12 mouse cellular contexts compared by ENCODE assay signal in genomic region chr6:134089671-134090377, GRCm38 (mm10). TPM values are rescaled to one million over a fixed set of nuclear protein-coding genes. Genes with fewer than 3 reads are reported as not detected.
A peak's percentile ranks its signal among the peaks of the same experiment; 100 is the strongest.
DNase-seq lines count a peak whose midpoint lies in the region; ATAC-seq and TF ChIP-seq lines count a peak whose summit lies in the region.
"Had no signal": no experiment of that assay in that cellular context is flagged by ENCODE, and none has a peak within 500 bp of the region (broad histone marks: within the 10 kb centered on the region; RNA-seq: fewer than 3 reads in every experiment).

No protein-coding gene starts in this region.

- H3K36me3 ChIP-seq in megakaryocyte, embryonic 14.5 days (replicated peaks; ENCODE audit: low read length), result peaks cover 94% of the 10 kb centered on the region
- no peaks in the 10 kb centered on the region for H3K36me3 ChIP-seq in hindbrain, postnatal 0 days (ENCODE audit: insufficient read depth, low read length)
- H3K36me3 ChIP-seq: hindbrain, embryonic 12.5 days; stomach, embryonic 15.5 days had no signal

- no peak for ATAC-seq in megakaryocyte, adult 5-6 weeks (ENCODE audit: poor library complexity, severe bottlenecking)
- no peak for ATAC-seq in hindbrain, postnatal 0 days

- H3K4me1 ChIP-seq in megakaryocyte, embryonic 14.5 days, result peaks cover 100% of the 10 kb centered on the region
- peaks cover 42% of the 10 kb centered on the region for H3K4me1 ChIP-seq in embryonic fibroblast, embryonic 13.5 days (ENCODE audit: control insufficient read depth, insufficient read depth, low read length)
- 0 out of 2 replicates have a peak, but pooled peaks cover 6% of the 10 kb centered on the region for H3K4me1 ChIP-seq in hindbrain, postnatal 0 days (ENCODE audit: insufficient read depth, low read length)

- DNase-seq in heart, adult 11 months, result peak; percentile 96
- no peak for DNase-seq in heart, postnatal 25 days (ENCODE audit: low spot score)
- DNase-seq in skeletal muscle tissue, adult 2 months (ENCODE audit: low read depth, low spot score), result peak; percentile 66
- no peak for DNase-seq in embryo, embryonic 11 days
- DNase-seq in hindbrain, postnatal 0 days (ENCODE audit: low spot score), result no peak
- DNase-seq: cerebellum, postnatal 36 days; retina, postnatal 1 day had no signal

- no peaks in the 10 kb centered on the region for H3K27me3 ChIP-seq in megakaryocyte, embryonic 14.5 days (replicated peaks)
- no peaks in the 10 kb centered on the region for H3K27me3 ChIP-seq in hindbrain, postnatal 0 days (ENCODE audit: insufficient read depth, low read length)
- H3K27me3 ChIP-seq: hindbrain, embryonic 12.5 days; stomach, embryonic 15.5 days had no signal

- H3K9ac ChIP-seq in hindbrain, postnatal 0 days (replicated peaks; ENCODE audit: low read length), result no peak overlapping the region
- H3K9ac ChIP-seq: hindbrain, embryonic 12.5 days; stomach, embryonic 15.5 days had no signal

- TF ChIP-seq POLR2A in embryonic fibroblast, embryonic 13.5 days (IDR thresholded peaks at IDR 0.05; ENCODE audit: low read depth, low read length), result no peak

- H3K9me3 ChIP-seq in megakaryocyte, embryonic 14.5 days, result no peaks in the 10 kb centered on the region
- H3K9me3 ChIP-seq in hindbrain, postnatal 0 days (ENCODE audit: low read length), result no peaks in the 10 kb centered on the region
- H3K9me3 ChIP-seq: hindbrain, embryonic 12.5 days; stomach, embryonic 15.5 days had no signal

- WGBS in hindbrain, postnatal 0 days, result 74% methylated on average over 7 of the region's 7 CpGs

- intact Hi-C loops in heart, postnatal 25 days (cut with DNase I), result no loop called here

- peak overlapping the region; percentile 47 for H3K4me3 ChIP-seq in megakaryocyte, embryonic 14.5 days (replicated peaks)
- no peak overlapping the region for H3K4me3 ChIP-seq in embryonic fibroblast, embryonic 13.5 days (ENCODE audit: insufficient read depth, low read length)
- no peak overlapping the region for H3K4me3 ChIP-seq in hindbrain, postnatal 0 days (ENCODE audit: low read length)
- H3K4me3 ChIP-seq: hindbrain, embryonic 12.5 days; stomach, embryonic 15.5 days had no signal

- peak overlapping the region; percentile 88 for H3K27ac ChIP-seq in embryonic fibroblast, embryonic 13.5 days (ENCODE audit: insufficient read depth, low read length)
- no peak overlapping the region for H3K27ac ChIP-seq in hindbrain, postnatal 0 days
- H3K27ac ChIP-seq: hindbrain, embryonic 12.5 days had no signal

- H3K4me2 ChIP-seq in hindbrain, postnatal 0 days (ENCODE audit: low read depth, low read length), result no peak overlapping the region
- H3K4me2 ChIP-seq: hindbrain, embryonic 12.5 days; stomach, embryonic 15.5 days had no signal

- TF ChIP-seq CTCF in embryonic fibroblast, embryonic 13.5 days (IDR thresholded peaks at IDR 0.05; ENCODE audit: borderline replicate concordance, insufficient read depth, low read length), result no peak
- TF ChIP-seq CTCF in hindbrain, postnatal 0 days (IDR thresholded peaks at IDR 0.05; ENCODE audit: low read depth), result no peak

RNA-seq across cellular contexts. Expression of gene Etv6, which starts 54.3 kb away (rescaled TPM):
- total RNA-seq in heart, postnatal 25 days (2021), result 10 to 100 TPM; 11.4 to 13.0 TPM
- polyA plus RNA-seq in megakaryocyte, embryonic 14.5 days (2012; ENCODE audit: insufficient read depth, low replicate concordance), result 152 and 256 TPM in 2 replicates
- 51.9 and 66.7 TPM in 2 replicates for total RNA-seq in megakaryocyte, adult 5-6 weeks (2015)
- total RNA-seq in megakaryocyte, adult 5-6 weeks (2017), result 32.9 and 42.3 TPM in 2 replicates
- 25.8 and 29.5 TPM in 2 replicates for polyA plus RNA-seq in embryonic fibroblast, embryonic 13.5 days (2011; ENCODE audit: insufficient read length, low read depth, missing spikeins)
- total RNA-seq in hindbrain, postnatal 0 days (2014; rRNA removed), result 7.5 and 9.1 TPM in 2 replicates
- 3.6 and 4.0 TPM in 2 replicates for polyA plus RNA-seq in hindbrain, postnatal 0 days (2015; fragmentation: Nextera tagmentation; extraction: Ambion mirVana)

Comparison
In these comparisons a context has a peak if more than half of its experiments do, and no peak if none do; other contexts are left out.
1. DNase-seq: peak in heart, adult 11 months (single experiment) and skeletal muscle tissue, adult 2 months (single experiment); none in heart, postnatal 25 days (single experiment), embryo, embryonic 11 days (single experiment) and hindbrain, postnatal 0 days (single experiment).